Mouse (Mus musculus) T-helper 1 cell (primary cell): Measurements from ENCODE around the gene Syngr4.
"Not testable (repeated sequence)": the region's sequence is repeated elsewhere in the genome, so short reads cannot be mapped to it uniquely, and the experiment has no call there.

Experiments used
- in situ Hi-C: fragments of 300-600 bp; cut with MboI, MseI; formaldehyde crosslinking; loops from one replicate; pipeline ENCODE4 v1.15.1; 2025; ENCODE audit warnings: high pct_unique_total_duplicates

Gene Syngr4

DNA sequence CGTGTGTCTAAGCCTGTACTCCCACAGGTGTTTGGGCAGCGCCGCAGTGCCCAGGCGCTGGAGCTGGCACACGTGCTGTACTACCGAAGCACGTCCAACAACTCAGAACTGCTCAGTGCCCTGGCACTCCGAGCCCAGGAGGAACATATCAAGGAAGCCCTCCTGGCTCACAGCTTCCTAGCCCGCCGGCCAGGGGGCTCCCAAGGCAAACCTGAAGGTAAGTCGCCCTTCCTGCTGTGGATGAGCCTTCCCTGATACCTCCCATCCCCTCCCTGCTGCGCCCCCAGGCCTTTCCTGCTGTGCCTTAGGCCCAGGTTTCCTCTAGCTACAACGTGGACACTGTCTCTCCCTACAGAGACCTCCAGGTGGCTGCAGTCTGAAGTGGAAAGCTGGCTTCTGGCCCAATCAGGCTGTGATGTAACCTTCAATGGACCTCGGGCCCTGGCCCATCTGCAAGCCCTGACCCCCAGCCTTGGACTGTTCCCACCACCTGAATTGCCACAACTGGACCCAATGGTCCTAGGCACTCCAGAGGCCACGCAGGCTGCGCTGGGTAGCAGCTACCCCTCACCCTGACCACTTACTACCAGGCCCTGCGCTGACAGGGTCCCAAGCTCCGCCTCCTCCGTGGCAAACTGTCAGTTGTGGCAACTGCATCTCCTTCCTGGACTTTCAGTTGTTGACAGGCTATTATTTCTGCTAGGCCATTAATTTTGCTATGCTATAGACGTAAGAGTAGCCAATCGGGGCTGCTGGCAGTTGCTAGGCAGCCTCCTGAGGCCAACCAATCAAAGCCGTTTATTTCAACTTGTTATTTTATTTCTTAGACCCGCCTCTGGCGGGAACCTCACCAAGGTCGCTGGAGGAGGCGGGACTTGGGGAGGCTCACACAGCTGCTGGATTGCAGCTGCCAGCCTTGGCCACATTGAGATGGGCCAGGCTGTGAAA, 19.8 kb upstream of the Syngr4 start:
- in situ Hi-C loops: no loop called here

DNA sequence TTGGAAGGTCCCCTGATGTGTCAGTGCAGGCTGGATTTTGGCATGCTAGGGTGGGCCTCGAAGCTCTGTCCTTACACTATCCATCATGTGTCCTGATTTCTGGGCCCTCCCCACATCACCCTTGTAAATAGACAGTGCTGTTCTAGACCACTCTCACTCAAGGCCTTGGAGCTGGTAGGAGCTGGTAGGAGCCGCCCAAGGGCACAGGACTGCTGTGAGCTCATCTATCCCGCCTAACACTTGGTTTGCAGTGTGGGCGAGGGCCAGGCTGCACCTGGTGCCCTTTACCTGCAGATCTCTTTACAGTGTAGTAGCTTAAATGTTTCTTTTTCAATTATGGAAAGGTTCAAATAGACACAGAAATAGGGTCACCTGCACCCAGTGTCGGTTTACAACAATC, 18.5 kb upstream of the Syngr4 start:
- in situ Hi-C loops: no loop called here

DNA sequence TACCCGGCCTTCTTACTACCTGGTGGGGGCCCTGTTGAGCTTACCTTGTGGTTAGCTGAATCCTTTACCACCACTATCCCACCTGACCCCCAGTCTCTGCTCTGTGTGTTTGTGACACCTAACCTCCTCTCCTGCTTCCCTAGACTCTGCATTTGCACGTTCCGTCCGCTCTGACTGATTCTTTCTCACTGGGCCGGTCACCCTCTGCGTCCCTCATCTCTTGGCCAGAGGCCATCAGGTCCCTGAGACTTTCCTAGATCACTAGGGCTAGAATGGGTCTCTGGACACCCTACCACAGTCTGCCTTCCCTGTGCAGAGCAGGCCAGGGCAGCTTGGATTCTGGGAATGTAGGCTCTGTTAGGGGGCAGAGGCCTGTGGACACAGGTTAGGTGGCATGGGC, 17.6 kb upstream of the Syngr4 start:
- in situ Hi-C loops: no loop called here

DNA sequence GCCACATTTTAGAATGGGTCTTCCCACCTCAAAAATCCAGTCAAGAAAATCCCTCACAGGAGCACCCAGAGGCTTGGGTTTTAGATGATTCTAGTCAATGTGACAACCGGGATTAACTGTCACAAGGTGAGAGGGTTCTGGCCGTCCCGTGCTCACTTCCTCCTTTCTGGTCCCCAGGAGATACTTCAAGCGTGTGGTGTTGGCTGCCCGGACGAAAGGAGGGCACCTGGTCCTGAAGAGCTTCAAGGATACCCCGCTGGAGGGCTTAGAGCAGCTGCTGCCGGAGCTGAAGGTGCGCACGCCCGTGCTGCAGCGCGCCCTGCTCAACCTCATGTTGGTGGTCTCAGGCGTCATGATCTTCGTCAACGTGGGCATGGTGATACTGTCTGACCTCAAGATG, 12.6 kb upstream of the Syngr4 start:
- in situ Hi-C loops: no loop called here

DNA sequence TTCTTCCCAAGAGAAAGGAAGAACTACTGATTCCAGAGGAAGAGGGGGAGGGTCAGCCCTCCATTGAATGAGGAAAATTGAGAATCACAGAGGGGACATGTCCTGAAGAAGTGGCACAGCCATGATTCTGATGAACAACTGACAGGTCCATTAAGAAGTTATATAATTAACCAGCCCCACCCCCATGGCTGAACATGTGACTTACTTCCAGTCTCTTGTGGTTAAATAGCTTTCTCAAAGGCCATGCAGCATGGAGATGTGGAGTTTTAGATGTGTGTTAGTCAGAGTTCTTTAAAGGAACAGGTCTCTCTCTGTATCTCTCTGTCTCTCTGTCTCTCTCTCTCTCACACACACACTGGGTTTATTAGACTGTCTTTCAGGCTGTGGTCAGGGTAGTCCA, 11.9 kb upstream of the Syngr4 start:
- in situ Hi-C loops: no loop called here

DNA sequence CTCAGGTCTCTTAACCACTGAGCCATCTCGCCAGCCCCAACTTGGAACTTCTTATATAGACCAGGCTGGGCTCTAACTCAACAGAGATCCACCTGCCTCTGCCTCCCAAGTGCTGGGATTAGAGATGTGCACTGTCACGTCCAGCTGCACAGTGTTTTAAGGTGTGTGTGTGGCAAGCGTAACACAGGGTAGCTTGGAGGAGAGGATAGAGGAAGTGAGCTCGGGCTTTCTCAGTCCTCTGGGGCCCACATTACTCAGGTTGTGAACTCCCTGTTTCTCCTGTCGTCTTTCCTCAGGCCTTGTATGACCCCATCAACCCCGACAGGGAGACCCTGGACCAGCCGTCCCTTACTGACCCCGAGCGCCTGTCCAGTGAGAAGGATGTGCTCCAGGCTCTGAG, 10.1 kb upstream of the Syngr4 start:
- in situ Hi-C loops: no loop called here

DNA sequence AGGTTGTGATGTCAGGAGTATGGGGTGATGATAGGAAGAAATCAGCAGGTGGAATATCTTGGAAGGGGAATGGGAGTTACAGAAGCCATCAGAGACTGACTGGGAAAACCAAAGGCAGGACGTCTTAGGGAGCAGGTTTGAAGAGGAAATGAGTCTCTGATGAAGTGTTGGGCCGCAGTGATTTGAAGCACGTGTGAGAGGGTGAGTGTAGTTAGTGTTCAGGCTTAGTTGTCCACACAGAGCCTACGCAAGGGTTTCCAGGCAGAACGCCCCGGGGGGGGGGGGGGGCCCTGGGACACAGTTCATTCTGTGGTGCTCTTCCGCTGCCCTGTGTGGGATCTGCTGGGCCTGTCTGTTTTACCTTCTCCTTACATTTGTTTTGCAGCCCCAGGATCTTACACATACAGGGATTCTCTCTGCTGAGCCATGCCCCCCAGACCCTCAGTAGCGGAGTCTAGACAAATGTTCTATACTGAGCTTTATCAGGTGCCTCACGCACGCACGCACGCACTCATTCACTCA, 6.0 kb upstream of the Syngr4 start:
- in situ Hi-C loops: no loop called here

DNA sequence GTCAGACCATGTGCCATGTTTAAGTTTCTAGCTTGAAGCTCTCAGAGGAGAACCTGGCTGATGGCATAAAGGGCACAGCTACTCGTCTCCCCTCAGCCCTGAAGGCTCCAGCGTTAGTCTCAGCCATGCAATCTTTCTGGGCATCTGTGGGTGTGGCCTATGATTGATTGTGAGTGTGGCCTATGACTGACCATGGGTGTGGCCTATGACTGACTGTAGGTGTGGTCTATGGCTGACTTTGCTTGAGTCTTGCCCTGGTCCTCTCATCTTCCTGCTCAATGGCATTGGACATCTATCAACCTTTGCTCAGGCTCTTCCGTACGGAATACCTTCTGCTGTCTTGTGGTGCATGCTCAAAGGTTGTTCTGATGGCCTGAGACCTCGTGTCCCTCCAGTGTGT, 5.0 kb upstream of the Syngr4 start:
- in situ Hi-C loops: no loop called here

DNA sequence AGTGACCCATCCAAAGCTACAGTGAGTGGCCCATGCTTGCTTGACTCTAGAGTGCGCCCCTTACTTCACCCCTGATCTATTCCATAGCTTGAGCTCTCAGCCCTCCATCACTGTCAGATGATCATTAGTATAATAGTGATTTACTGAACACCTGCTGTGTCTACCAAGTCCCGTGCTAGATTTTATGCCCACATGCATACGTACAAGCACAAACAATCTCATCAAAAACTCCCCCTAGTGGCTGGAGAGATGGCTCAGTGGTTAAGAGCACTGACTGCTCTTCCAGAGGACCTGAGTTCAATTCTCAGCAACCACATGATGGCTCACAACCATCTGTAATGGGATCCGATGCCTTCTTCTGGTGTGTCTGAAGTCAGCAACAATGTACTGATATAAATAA, 1.6 kb upstream of the Syngr4 start:
- in situ Hi-C loops: not testable (repeated sequence)

DNA sequence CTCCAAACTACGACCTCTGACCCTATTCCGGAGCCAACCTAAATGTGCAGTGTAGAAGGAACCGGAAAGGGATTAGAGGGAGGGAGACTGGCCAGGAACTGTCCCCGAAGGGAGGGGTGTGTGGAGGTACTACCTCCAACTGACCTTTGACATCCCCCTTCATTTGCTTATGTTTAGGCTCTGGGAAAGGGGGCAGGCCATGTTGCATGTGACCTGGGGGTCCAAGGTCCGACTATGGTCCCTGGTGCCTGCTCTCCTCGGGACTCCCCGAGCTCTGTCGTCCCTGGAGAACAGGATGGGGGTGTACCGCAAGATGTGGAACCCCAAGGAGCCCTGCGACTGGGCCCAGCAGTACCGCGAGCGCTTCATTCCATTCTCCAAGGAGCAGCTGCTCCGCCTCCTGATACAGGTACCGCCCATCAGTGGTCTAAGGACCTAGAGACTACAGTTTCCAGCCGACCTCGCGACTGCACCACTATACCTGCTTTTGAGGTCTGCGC, 794 bp upstream of the Syngr4 start:
- in situ Hi-C loops: no loop called here

DNA sequence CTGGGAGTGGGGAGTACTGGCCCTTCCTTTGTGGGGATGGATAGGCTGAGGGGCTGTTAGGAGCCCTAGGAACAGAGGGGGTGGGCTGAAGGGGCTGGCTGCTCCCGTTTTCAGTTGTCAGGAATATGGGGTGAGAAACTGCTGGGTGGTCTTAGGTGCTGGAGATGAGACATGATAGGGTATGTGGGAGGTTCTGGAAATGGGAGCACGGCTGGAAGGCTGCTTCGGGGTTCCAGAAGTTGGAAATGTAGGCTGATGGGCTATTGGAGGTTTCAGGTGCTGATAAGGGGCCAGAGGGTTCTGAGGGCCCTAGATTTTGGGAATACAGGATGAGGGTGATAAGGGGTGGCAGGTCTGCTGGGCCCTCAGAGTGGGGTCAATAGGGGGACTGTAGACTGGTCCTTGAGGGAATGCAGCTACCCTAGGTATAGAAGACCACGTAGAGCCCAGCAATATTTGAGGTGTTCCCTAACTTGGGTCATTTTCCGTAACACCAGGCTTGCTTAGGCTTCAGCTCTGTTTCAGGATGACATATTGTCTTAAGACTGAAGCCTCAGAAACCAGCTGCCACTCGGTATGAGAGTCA, 490 bp downstream of the Syngr4 start:
- in situ Hi-C loops: no loop called here

DNA sequence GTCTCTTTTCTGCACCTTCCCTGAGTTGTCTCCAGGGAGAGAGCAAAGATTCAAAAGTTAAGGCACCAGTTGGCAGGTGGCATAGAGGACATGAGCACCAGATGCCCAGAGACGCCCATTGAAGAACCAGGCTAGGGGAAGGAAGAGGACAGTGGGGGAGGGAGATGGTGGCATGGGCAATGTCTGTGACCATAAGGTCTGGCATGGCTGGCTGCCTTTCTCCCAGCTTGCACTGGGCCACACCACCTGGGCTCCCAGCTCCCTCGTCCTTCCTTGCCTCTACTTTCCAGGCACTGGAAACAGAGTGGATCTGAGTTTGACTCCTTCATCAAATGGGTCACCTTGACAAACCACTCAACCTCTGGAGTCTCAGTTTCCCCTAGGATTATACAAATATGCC, 3.9 kb downstream of the Syngr4 start:
- in situ Hi-C loops: no loop called here

DNA sequence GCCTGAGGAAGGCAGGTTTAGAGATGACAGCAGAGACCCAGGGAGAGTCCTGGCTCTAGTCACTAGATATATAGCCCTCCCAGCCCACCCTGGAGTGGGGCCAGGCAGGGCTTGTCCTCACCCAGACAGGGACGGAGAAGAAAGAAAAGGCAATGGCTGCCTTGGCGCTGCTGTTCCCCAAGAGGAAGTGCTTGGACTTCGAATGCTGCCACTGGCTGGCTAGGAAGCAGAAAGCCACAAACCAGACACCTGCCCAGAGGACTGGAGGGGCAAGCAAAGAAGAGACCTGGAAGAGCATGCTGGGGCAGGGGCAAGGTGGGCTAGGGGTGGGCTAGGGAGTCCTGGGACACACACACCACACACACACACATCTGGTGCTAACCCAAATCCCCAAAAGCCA, 9.3 kb downstream of the Syngr4 start:
- in situ Hi-C loops: no loop called here

DNA sequence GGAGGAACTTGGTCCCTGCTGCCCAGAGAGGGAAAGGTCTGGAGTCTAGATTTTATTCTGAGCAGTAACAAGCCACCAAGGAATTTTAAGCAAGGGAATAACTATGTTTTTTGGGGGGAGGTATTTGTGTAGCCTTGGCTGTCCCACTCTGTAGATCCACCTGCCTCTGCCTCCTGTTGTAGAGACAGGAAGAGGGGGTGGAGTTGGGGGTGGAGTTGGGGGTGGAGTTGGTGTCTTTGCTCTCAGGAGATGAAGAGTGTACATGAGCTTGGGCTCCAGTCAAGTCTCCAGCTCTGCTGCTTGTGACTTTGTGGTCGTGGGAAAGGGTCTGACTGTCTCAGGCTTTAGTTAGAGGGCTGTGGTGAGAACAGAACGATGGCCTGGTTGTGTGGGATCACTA, 15.5 kb downstream of the Syngr4 start:
- in situ Hi-C loops: no loop called here

DNA sequence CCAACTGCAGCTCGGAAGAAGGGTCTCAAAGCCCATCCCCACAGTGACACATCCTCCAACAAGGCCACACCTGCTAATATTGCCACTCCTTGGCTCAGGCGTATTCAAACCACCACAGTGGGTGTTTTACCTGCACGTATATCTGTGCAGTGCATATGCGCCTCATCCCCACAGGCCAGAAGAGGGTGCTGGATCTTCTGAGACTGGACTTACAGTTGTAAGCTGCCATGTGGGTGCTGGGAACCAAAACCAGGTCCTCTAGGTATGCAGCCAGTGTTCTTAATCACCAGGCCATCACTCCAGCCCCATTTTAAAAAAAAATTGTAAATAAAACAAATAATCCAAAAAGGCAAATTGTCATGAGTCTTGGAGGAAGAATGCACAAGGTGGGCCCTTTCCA, 16.0 kb downstream of the Syngr4 start:
- in situ Hi-C loops: no loop called here

DNA sequence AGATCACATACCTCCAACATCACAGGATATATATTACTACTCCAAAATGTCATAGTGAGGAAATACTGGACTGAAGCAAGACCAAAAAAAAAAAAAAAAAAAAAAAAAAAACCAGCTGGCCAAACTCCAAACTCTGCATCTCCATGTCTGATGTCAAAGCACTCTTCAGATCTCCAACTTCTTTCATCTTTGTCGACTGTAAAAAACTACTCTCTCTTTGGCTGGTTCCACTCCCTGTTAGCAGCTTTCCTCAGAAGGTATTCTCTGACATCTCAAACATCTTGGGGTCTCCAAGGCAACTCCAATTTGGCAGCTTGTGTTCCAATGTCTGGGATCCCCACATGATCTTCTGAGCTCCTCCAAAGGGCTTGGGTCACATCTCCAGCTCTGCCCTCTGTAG, 18.2 kb downstream of the Syngr4 start, which contains the start of gene Grin2d:
Gene Grin2d, minus strand, starts transcription at position 101 of the 400 bp plus-strand sequence.
- in situ Hi-C loops: not testable (repeated sequence)

DNA sequence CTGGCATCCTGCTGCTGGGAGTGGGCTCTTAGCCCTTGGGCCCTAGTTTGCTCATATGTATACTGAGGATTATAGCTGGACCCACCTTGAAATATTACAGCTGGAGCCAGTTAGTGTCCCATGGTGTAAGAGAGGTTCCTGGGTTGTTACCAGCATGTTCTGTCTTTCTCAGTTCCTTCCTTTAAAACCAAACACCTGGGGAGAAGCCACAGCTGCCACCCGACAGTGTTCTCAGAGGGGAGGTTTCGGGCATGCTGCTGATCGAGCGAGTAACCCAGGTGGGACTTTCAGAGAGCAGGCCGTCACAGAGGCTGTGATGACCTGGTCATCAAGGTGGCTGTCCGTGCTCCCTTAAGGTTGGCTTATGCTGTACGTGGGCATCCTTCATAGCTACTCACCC, 19.6 kb downstream of the Syngr4 start:
- in situ Hi-C loops: no loop called here

DNA sequence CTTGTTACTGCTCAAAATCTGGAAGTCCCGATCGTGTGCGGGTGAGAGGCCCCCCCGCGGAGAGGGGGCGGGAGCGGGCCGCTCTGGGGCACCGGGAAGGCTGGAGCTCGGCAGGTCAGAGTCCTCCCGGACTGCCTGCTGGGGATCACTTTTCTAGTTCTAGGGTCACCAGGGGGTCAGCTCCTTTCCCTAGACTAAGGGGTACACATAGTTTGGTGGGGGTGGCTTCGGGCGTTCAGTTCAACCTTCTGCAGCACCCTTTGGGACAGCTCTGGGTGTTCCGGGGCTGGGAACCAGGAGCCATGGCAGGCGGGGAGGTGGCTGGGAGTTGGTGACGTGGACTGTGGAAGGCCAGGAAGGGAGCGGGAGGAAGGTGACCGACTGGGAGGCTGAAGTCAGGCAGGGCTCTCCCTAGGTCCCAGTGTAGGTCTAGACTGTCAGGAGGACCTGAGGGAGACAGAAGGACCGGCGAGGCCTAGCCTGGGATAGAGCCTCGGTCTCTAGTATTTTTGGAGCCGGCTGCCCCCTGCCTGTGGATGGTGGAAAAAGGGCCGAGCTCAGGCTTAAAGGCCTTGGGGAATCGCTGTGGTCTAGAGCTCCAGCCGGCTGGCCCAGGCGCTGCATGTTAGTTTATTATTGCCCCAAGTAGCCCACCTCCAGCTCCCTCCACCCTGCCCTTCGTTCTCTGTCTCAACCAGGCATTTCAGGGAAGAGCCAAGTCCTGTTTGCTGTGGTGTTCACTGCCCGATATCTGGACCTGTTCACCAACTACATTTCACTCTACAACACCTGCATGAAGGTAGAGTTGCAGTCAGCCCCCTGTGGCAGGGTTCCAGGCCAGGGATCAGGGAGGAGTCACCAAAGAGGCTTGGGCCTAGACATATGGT, 23.2 kb downstream of the Syngr4 start:
- in situ Hi-C loops: loop anchor here (5.0 kb wide), 1 partner anchor 64 kb away; no protein-coding TSS in a partner anchor

DNA sequence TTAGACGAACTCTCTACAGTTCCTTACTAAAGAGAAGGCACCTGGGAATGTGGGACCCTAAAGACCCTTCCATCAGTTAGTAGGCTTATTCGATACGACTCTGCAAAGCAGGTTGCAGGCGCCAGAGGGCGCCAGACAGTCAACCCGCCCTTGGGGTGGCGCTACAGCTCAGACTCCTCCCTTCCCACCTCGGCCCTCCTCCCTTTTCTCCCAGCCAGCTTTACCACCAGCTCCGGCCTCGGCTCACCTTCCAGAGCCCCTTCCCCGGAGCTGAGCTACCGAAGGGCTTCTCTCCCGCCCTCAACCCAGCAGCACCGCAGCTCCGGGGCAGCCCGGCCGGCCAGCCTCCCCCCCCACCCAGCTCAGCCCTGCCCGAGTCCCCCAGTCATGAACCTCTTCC, 23.9 kb downstream of the Syngr4 start, which contains the start of gene Kdelr1:
Gene Kdelr1, plus strand, starts transcription at position 149 of the 400 bp plus-strand sequence.
- in situ Hi-C loops: loop anchor here (5.0 kb wide), 1 partner anchor 65 kb away; no protein-coding TSS in a partner anchor

DNA sequence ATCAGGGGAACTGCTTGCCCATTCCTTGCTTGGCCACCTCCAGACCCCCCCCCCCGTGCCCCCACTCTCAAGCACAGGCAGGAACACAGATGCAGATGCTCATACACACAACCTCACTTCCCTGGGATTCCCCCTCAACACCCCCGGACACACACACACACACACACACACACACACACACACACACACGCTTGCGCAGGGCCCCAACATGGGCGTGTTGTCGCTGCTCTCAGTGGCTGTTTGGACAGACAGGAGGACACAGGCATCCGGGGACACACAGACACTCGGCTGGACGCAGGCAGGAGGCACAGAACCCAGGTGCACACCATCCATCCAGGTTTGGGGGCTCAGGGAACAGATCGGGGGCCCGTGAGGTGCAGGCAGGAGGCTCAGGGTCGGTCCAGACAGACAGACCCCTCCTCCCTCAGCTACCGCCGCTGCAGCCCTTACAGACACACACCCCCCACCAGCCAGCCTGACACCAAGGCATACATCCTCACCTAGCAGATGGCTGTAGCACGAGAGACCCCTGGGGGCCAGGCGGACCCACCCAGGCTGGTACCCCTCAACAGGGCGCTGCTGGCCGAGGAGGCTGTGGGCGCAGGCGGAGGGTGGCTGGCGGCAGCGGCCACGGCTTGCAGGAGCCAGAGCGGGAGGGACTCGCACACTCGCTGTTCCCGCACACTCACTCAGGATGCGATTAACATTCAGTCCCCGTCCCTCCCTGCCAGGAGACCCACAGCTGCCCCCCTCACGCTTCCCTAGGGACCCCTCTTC, 26.0 kb downstream of the Syngr4 start:
- in situ Hi-C loops: loop anchor here (5.0 kb wide), 1 partner anchor 67 kb away; no protein-coding TSS in a partner anchor

DNA sequence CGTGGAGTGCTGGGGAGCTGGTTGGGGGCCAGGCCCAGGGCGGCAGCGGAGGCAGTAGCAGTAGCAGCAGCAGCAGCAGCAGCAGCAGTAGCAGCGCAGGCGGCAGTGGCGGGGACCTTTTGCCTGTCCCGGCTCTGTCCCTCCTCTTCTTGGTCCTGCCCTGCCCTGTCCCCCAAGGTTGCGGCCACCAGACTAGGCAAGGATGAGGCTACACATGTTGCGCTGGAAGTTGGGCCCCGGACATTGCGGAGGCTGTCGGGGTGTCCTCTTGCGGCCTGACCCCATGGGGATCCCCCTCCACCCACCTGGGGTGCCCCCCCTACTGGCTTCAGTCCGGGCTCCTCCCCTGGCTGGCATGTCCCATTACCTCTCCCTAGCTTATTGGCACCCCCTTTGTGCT, 26.7 kb downstream of the Syngr4 start:
- in situ Hi-C loops: loop anchor here (5.0 kb wide), 1 partner anchor 68 kb away; no protein-coding TSS in a partner anchor
